Mouse (Mus musculus): ENCODE measurements around the gene Tnxb. TPM values are rescaled to one million over a fixed set of nuclear protein-coding genes. Genes with fewer than 3 reads are reported as not detected.
A peak's percentile ranks its signal among the peaks of the same experiment; 100 is the strongest.

Gene Tnxb
- polyA plus RNA-seq, 1 experiment from 2014 or later: 0.03 TPM

- H3K9me3 ChIP-seq (ENCODE audit: control insufficient read depth, low read length): no peaks in the 10 kb centered on the region
- H3K4me2 ChIP-seq (ENCODE audit: low read depth, low read length, severe bottlenecking): no peak overlapping the region
- no peak overlapping the region for H3K9ac ChIP-seq (ENCODE audit: low read length)
- ATAC-seq (replicated peaks; ENCODE audit: low FRiP score): no peak
- H3K36me3 ChIP-seq (ENCODE audit: control insufficient read depth, insufficient read depth, low read length): no peaks in the 10 kb centered on the region
- no peaks in the 10 kb centered on the region for H3K27me3 ChIP-seq (ENCODE audit: control insufficient read depth, insufficient read depth, low read length)
- no peak overlapping the region for H3K27ac ChIP-seq (ENCODE audit: low read depth, low read length)
- DNase-seq (ENCODE audit: low spot score): no peak
- WGBS: 84% methylated on average over 7 of the region's 7 CpGs
- peaks cover 7% of the 10 kb centered on the region; the same call in 1 of the 2 replicates for H3K4me1 ChIP-seq (replicated peaks; ENCODE audit: control insufficient read depth, insufficient read depth, low read length)
- H3K4me3 ChIP-seq (ENCODE audit: low read depth, low read length): no peak overlapping the region
These were observed 30.7 kb upstream of the Tnxb start for GRCm38 (mm10) chr17:34639461-34640255.

GRCm38 (mm10) chr17:34640778-34641601, 29.3 kb upstream of the Tnxb start:
- Histone ChIP-seq H3K4me1 (replicated peaks; ENCODE audit: control insufficient read depth, insufficient read depth, low read length) (peaks cover 10% of the 10 kb centered on the region), H3K36me3 (ENCODE audit: control insufficient read depth, insufficient read depth, low read length) (no peaks in the 10 kb centered on the region), H3K4me3 (ENCODE audit: low read depth, low read length) (no peak overlapping the region), H3K27ac (ENCODE audit: low read depth, low read length) (peak overlapping the region; percentile 48), H3K27me3 (ENCODE audit: control insufficient read depth, insufficient read depth, low read length) (no peaks in the 10 kb centered on the region), H3K4me2 (ENCODE audit: low read depth, low read length, severe bottlenecking) (no peak overlapping the region), H3K9me3 (ENCODE audit: control insufficient read depth, low read length) (no peaks in the 10 kb centered on the region), H3K9ac (ENCODE audit: low read length) (peak overlapping the region; percentile 45)
- DNase-seq (ENCODE audit: low spot score): no peak
- ATAC-seq (replicated peaks; ENCODE audit: low FRiP score): 0 out of 2 replicates have a peak, but pooled peaks have one; percentile 10
- 14% methylated on average over 11 of the region's 11 CpGs for WGBS

GRCm38 (mm10) chr17:34641945-34642344, 28.4 kb upstream of the Tnxb start:
- ATAC-seq (replicated peaks; ENCODE audit: low FRiP score) (no peak), DNase-seq (ENCODE audit: low spot score) (no peak)
- Histone ChIP-seq H3K9me3 (ENCODE audit: control insufficient read depth, low read length) (no peaks in the 10 kb centered on the region), H3K9ac (ENCODE audit: low read length) (no peak overlapping the region), H3K27ac (ENCODE audit: low read depth, low read length) (no peak overlapping the region), H3K4me1 (replicated peaks; ENCODE audit: control insufficient read depth, insufficient read depth, low read length) (peaks cover 10% of the 10 kb centered on the region), H3K4me3 (ENCODE audit: low read depth, low read length) (no peak overlapping the region), H3K36me3 (ENCODE audit: control insufficient read depth, insufficient read depth, low read length) (no peaks in the 10 kb centered on the region), H3K4me2 (ENCODE audit: low read depth, low read length, severe bottlenecking) (no peak overlapping the region), H3K27me3 (ENCODE audit: control insufficient read depth, insufficient read depth, low read length) (no peaks in the 10 kb centered on the region)
- WGBS: 89% methylated on average over 3 of the region's 3 CpGs

GRCm38 (mm10) chr17:34643379-34643778, 27.0 kb upstream of the Tnxb start:
- H3K27me3 ChIP-seq (ENCODE audit: control insufficient read depth, insufficient read depth, low read length): no peaks in the 10 kb centered on the region
- H3K4me1 ChIP-seq (replicated peaks; ENCODE audit: control insufficient read depth, insufficient read depth, low read length): peaks cover 18% of the 10 kb centered on the region
- no peaks in the 10 kb centered on the region for H3K36me3 ChIP-seq (ENCODE audit: control insufficient read depth, insufficient read depth, low read length)
- H3K27ac ChIP-seq (ENCODE audit: low read depth, low read length): no peak overlapping the region
- no peak overlapping the region for H3K4me3 ChIP-seq (ENCODE audit: low read depth, low read length)
- WGBS: 91% methylated on average over 4 of the region's 4 CpGs
- no peak for ATAC-seq (replicated peaks; ENCODE audit: low FRiP score)
- no peak overlapping the region for H3K4me2 ChIP-seq (ENCODE audit: low read depth, low read length, severe bottlenecking)
- DNase-seq (ENCODE audit: low spot score): no peak
- no peaks in the 10 kb centered on the region for H3K9me3 ChIP-seq (ENCODE audit: control insufficient read depth, low read length)
- no peak overlapping the region for H3K9ac ChIP-seq (ENCODE audit: low read length)

GRCm38 (mm10) chr17:34643944-34644343, 26.4 kb upstream of the Tnxb start:
- ATAC-seq (replicated peaks; ENCODE audit: low FRiP score): no peak
- H3K27ac ChIP-seq (ENCODE audit: low read depth, low read length): no peak overlapping the region
- H3K9me3 ChIP-seq (ENCODE audit: control insufficient read depth, low read length): no peaks in the 10 kb centered on the region
- no peaks in the 10 kb centered on the region for H3K36me3 ChIP-seq (ENCODE audit: control insufficient read depth, insufficient read depth, low read length)
- H3K4me2 ChIP-seq (ENCODE audit: low read depth, low read length, severe bottlenecking): no peak overlapping the region
- DNase-seq (ENCODE audit: low spot score): no peak
- no peaks in the 10 kb centered on the region for H3K27me3 ChIP-seq (ENCODE audit: control insufficient read depth, insufficient read depth, low read length)
- no peak overlapping the region for H3K9ac ChIP-seq (ENCODE audit: low read length)
- 86% methylated on average over 10 of the region's 10 CpGs for WGBS
- peaks cover 18% of the 10 kb centered on the region for H3K4me1 ChIP-seq (replicated peaks; ENCODE audit: control insufficient read depth, insufficient read depth, low read length)
- no peak overlapping the region for H3K4me3 ChIP-seq (ENCODE audit: low read depth, low read length)

- peak within 1 kb of the TSS; percentile 59 for H3K4me2 ChIP-seq (ENCODE audit: low read depth, low read length, severe bottlenecking)
- peak; percentile 93 for DNase-seq (ENCODE audit: low spot score)
- H3K4me1 ChIP-seq (replicated peaks; ENCODE audit: control insufficient read depth, insufficient read depth, low read length): peaks cover 18% of the 10 kb centered on the region
These were observed 25.7 kb upstream of the Tnxb start, which contains the start of gene Fkbpl for GRCm38 (mm10) chr17:34644608-34645007. Fkbpl (plus strand) TSS chr17:34644764.

GRCm38 (mm10) chr17:34645256-34645829, 25.0 kb upstream of the Tnxb start:
- Histone ChIP-seq H3K9me3 (ENCODE audit: control insufficient read depth, low read length) (no peaks in the 10 kb centered on the region), H3K27ac (ENCODE audit: low read depth, low read length) (no peak overlapping the region), H3K36me3 (ENCODE audit: control insufficient read depth, insufficient read depth, low read length) (peaks cover under 1% of the 10 kb centered on the region; the same call in 1 of the 2 replicates), H3K4me1 (replicated peaks; ENCODE audit: control insufficient read depth, insufficient read depth, low read length) (peaks cover 18% of the 10 kb centered on the region), H3K27me3 (ENCODE audit: control insufficient read depth, insufficient read depth, low read length) (no peaks in the 10 kb centered on the region), H3K4me3 (ENCODE audit: low read depth, low read length) (peak overlapping the region; percentile 51), H3K9ac (ENCODE audit: low read length) (peak overlapping the region; percentile 56; the same call in 1 of the 2 replicates), H3K4me2 (ENCODE audit: low read depth, low read length, severe bottlenecking) (peak overlapping the region; percentile 59)
- no peak for DNase-seq (ENCODE audit: low spot score)
- WGBS: 39% methylated on average over 10 of the region's 10 CpGs
- ATAC-seq (replicated peaks; ENCODE audit: low FRiP score): no peak

More at GRCm38 (mm10) chr17:34644608-34645007, 25.7 kb upstream of the Tnxb start, which contains the start of gene Fkbpl:
- H3K27me3 ChIP-seq (ENCODE audit: control insufficient read depth, insufficient read depth, low read length): no peaks in the 10 kb centered on the region
- H3K27ac ChIP-seq (ENCODE audit: low read depth, low read length): no peak within 1 kb of the TSS
- no peaks in the 10 kb centered on the region for H3K9me3 ChIP-seq (ENCODE audit: control insufficient read depth, low read length)
- peak within 1 kb of the TSS; percentile 51 for H3K4me3 ChIP-seq (ENCODE audit: low read depth, low read length)
- WGBS: under 1% methylated on average over 16 of the region's 16 CpGs
- peak; percentile 77 for ATAC-seq (replicated peaks; ENCODE audit: low FRiP score)
- H3K36me3 ChIP-seq (ENCODE audit: control insufficient read depth, insufficient read depth, low read length): no peaks in the 10 kb centered on the region; the same call in 1 of the 2 replicates
- peak within 1 kb of the TSS; percentile 56; the same call in 1 of the 2 replicates for H3K9ac ChIP-seq (ENCODE audit: low read length)

- H3K4me1 ChIP-seq (replicated peaks; ENCODE audit: control insufficient read depth, insufficient read depth, low read length): peaks cover 17% of the 10 kb centered on the region
- no peak overlapping the region for H3K27ac ChIP-seq (ENCODE audit: low read depth, low read length)
- ATAC-seq (replicated peaks; ENCODE audit: low FRiP score): no peak
These were observed 24.4 kb upstream of the Tnxb start for GRCm38 (mm10) chr17:34645831-34646511.

More at GRCm38 (mm10) chr17:34645831-34646511, 24.4 kb upstream of the Tnxb start:
- DNase-seq (ENCODE audit: low spot score): no peak
- Histone ChIP-seq H3K36me3 (ENCODE audit: control insufficient read depth, insufficient read depth, low read length) (peaks cover 4% of the 10 kb centered on the region; the same call in 1 of the 2 replicates), H3K9ac (ENCODE audit: low read length) (no peak overlapping the region), H3K9me3 (ENCODE audit: control insufficient read depth, low read length) (no peaks in the 10 kb centered on the region), H3K4me3 (ENCODE audit: low read depth, low read length) (no peak overlapping the region), H3K27me3 (ENCODE audit: control insufficient read depth, insufficient read depth, low read length) (no peaks in the 10 kb centered on the region), H3K4me2 (ENCODE audit: low read depth, low read length, severe bottlenecking) (no peak overlapping the region)
- WGBS: 91% methylated on average over 30 of the region's 30 CpGs

Measured in forebrain, embryonic 11.5 days (tissue).